In the genomic region with DNA sequence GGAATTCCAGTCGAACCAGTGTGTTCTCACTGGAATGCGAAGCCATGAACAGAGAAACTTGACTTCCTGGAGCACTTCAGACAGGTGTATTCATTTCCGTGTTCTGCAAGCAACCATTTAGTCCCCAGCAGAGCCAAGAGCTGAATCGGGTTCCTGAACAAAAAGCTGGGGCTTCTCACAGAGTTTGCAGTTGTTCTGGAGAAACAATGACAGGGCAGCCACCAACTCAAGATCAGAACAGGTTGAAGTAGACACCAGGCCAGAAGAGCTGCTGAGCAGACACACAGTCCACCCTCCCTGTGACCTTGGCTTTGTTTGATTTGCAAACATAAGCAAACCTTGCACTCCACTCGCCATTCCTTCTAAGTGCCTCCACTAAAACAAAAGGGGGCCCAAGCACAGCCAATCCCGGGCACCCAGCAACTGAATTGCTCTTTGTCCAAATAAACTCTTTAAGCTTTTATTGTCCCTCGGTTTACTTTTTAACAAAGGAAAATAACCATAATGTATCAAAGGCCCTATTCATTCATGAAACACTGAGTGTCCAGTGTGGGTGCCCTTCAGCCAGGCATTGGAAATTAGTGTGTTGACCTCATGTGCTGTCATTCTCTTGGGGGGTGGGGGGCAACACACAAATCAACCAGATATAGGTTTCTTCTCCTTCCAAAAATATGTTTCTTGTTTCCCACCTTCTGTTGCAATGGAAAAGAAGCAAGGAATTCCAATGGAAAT, we compare ENCODE assay signal across 8 mouse cellular contexts.
DNase-seq lines count a peak whose midpoint lies in the region; ATAC-seq and TF ChIP-seq lines count a peak whose summit lies in the region.
"Had no signal": no experiment of that assay in that cellular context is flagged by ENCODE, and none has a peak within 500 bp of the region (broad histone marks: within the 10 kb centered on the region; RNA-seq: fewer than 3 reads in every experiment).

No protein-coding gene starts in this region.

- peak; percentile 34 for DNase-seq in kidney, adult 2 months
- no peak for DNase-seq in kidney, adult 11 months
- DNase-seq in ES-CJ7 (ENCODE audit: low read depth, low spot score) = peak; percentile 38
- DNase-seq in Muller cell, postnatal 12 days (ENCODE audit: inconsistent ontology term) = peak; percentile 43
- DNase-seq in lung, embryonic 14.5 days = peak; percentile 64
- DNase-seq in thymus, postnatal 0 days (ENCODE audit: low spot score) = no peak
- DNase-seq in right cerebral cortex, postnatal 4 days = no peak

- no peak overlapping the region for H3K9ac ChIP-seq in lung, embryonic 14.5 days

- H3K4me2 ChIP-seq in lung, embryonic 14.5 days = no peak overlapping the region

- no peak for TF ChIP-seq CTCF in kidney, adult 2 months (conservative IDR thresholded peaks at IDR 0.05; ENCODE audit: insufficient read depth, insufficient read length, low read depth, low read length)
- no peak for TF ChIP-seq CTCF in lung, embryonic 14.5 days (IDR thresholded peaks at IDR 0.05; ENCODE audit: low read depth)

- no peak for TF ChIP-seq POLR2A in kidney, adult 2 months (IDR thresholded peaks at IDR 0.05; ENCODE audit: low read depth, low read length)

- no peaks in the 10 kb centered on the region for H3K27me3 ChIP-seq in kidney, adult 2 months (replicated peaks; ENCODE audit: control insufficient read depth, insufficient read depth, low read length)
- H3K27me3 ChIP-seq in lung, embryonic 14.5 days (ENCODE audit: insufficient read depth, low read length) = no peaks in the 10 kb centered on the region

- H3K36me3 ChIP-seq in kidney, adult 2 months (ENCODE audit: control insufficient read depth, insufficient read depth, low read length) = no peaks in the 10 kb centered on the region
- H3K36me3 ChIP-seq in lung, embryonic 14.5 days (ENCODE audit: insufficient read depth) = no peaks in the 10 kb centered on the region

- H3K4me3 ChIP-seq in kidney, adult 2 months (ENCODE audit: insufficient read depth, low read depth, low read length) = no peak overlapping the region
- no peak overlapping the region for H3K4me3 ChIP-seq in lung, embryonic 14.5 days (ENCODE audit: low read depth, low read length)
- H3K4me3 ChIP-seq: myocyte had no signal

- no peak overlapping the region for H3K27ac ChIP-seq in kidney, adult 2 months (ENCODE audit: insufficient read depth, low read depth, low read length)
- peak overlapping the region; percentile 77 for H3K27ac ChIP-seq in lung, embryonic 14.5 days (ENCODE audit: low read depth)

- H3K4me1 ChIP-seq in kidney, adult 2 months (ENCODE audit: control insufficient read depth, insufficient read depth, low read length) = peaks cover 30% of the 10 kb centered on the region
- peaks cover 25% of the 10 kb centered on the region for H3K4me1 ChIP-seq in lung, embryonic 14.5 days (ENCODE audit: insufficient read depth)

- no peaks in the 10 kb centered on the region for H3K9me3 ChIP-seq in lung, embryonic 14.5 days (ENCODE audit: low read depth, low read length)

- peak; percentile 62 for ATAC-seq in lung, embryonic 14.5 days (ENCODE audit: insufficient read depth)

- WGBS in kidney, adult 2 months = 35% methylated on average over 7 of the region's 7 CpGs
- 38% methylated on average over 7 of the region's 7 CpGs for WGBS in lung, embryonic 14.5 days

Comparison
In these comparisons a context has a peak if more than half of its experiments do, and no peak if none do; other contexts are left out.
1. DNase-seq: peak in kidney, adult 2 months (single experiment), ES-CJ7 (single experiment), Muller cell, postnatal 12 days (single experiment) and lung, embryonic 14.5 days (single experiment); none in kidney, adult 11 months (single experiment), thymus, postnatal 0 days (single experiment) and right cerebral cortex, postnatal 4 days (single experiment).